Mouse (Mus musculus) heart, embryonic 15.5 days (tissue): ENCODE measurements at regions not wholly inside any gene's neighbourhood (a gene's known extent, or its start where the extent isn't known, plus 50 kb on each side); places are given as distances from the start of the nearest gene placed in this dataset.
"Not testable (repeated sequence)": the region's sequence is repeated elsewhere in the genome, so short reads cannot be mapped to it uniquely, and the experiment has no call there.

Source experiments
- ATAC-seq: fragments of 200-750 bp; cut with Nextera tagmentation; replicated peaks from 2 replicates; pipeline ENCODE4 v1.8.0; 2017; ENCODE audit warnings: low read depth, moderate TSS enrichment; ENCODE audit not compliant: insufficient number of reproducible peaks, insufficient read depth, low FRiP score
- H3K27ac ChIP-seq: fragments of 300-500 bp; sonication (generic); 2 replicates; pipeline ENCODE4 v1.5.1; 2015; ENCODE audit warnings: mild to moderate bottlenecking, inconsistent platforms
- H3K27me3 ChIP-seq: fragments of 300-500 bp; sonication (generic); 2 replicates; pipeline ENCODE4 v1.6.1; 2015; ENCODE audit warnings: inconsistent platforms
- H3K36me3 ChIP-seq: fragments of 300-500 bp; sonication (generic); 2 replicates; pipeline ENCODE4 v1.6.1; 2015; ENCODE audit warnings: mild to moderate bottlenecking, inconsistent platforms
- H3K4me1 ChIP-seq: fragments of 300-500 bp; sonication (generic); replicated peaks from 2 replicates; pipeline ENCODE4 v1.6.1; 2015; ENCODE audit warnings: inconsistent platforms
- H3K4me2 ChIP-seq: fragments of 300-500 bp; sonication (generic); 2 replicates; pipeline ENCODE4 v1.6.1; 2015; ENCODE audit warnings: inconsistent platforms, mild to moderate bottlenecking, moderate library complexity
- H3K4me3 ChIP-seq: fragments of 300-500 bp; sonication (generic); 2 replicates; pipeline ENCODE4 v1.5.1; 2015; ENCODE audit warnings: mild to moderate bottlenecking, inconsistent platforms
- H3K9ac ChIP-seq: fragments of 300-500 bp; sonication (generic); 2 replicates; pipeline ENCODE4 v1.6.1; 2015; ENCODE audit warnings: mild to moderate bottlenecking, inconsistent platforms
- H3K9me3 ChIP-seq: fragments of 300-500 bp; sonication (generic); replicated peaks from 2 replicates; pipeline ENCODE4 v1.6.1; 2016; ENCODE audit warnings: inconsistent platforms
- WGBS: fragments of 180-500 bp; shearing (Covaris S2); methylation state at CpG from one replicate; pipeline ENCODE4 v1.1.7; 2015; ENCODE audit warnings: mixed read lengths; 5-methylcytosine and 5-hydroxymethylcytosine counted together

- no peak; the same call in 1 of the 2 replicates for ATAC-seq
- H3K4me1 ChIP-seq: peaks cover 12% of the 10 kb centered on the region
- WGBS: 42% methylated on average over 11 of the region's 11 CpGs
- H3K9me3 ChIP-seq: no peaks in the 10 kb centered on the region
- no peaks in the 10 kb centered on the region for H3K36me3 ChIP-seq
- H3K9ac ChIP-seq: no peak overlapping the region
- H3K4me2 ChIP-seq: 0 out of 2 replicates have a peak overlapping the region, but pooled peaks have one; percentile 8
- no peak overlapping the region for H3K4me3 ChIP-seq
- no peaks in the 10 kb centered on the region for H3K27me3 ChIP-seq
- peak overlapping the region; percentile 70 for H3K27ac ChIP-seq
Observed at GRCm38 (mm10) chr16:63104938-63105714, 251.0 kb downstream of the Pros1 start.

- Histone ChIP-seq H3K9ac (no peak overlapping the region), H3K27ac (no peak overlapping the region), H3K4me2 (no peak overlapping the region), H3K4me3 (no peak overlapping the region), H3K27me3 (no peaks in the 10 kb centered on the region), H3K4me1 (no peaks in the 10 kb centered on the region), H3K9me3 (no peaks in the 10 kb centered on the region), H3K36me3 (no peaks in the 10 kb centered on the region)
- WGBS: 62% methylated on average over 2 of the region's 2 CpGs
- no peak for ATAC-seq
Observed at GRCm38 (mm10) chr16:63116456-63116855, 262.3 kb downstream of the Pros1 start.

GRCm38 (mm10) chr16:63118721-63119120 is 264.6 kb downstream of the Pros1 start:
- Histone ChIP-seq H3K27me3 (no peaks in the 10 kb centered on the region), H3K9me3 (no peaks in the 10 kb centered on the region), H3K4me3 (no peak overlapping the region), H3K36me3 (no peaks in the 10 kb centered on the region), H3K9ac (no peak overlapping the region), H3K27ac (no peak overlapping the region), H3K4me2 (no peak overlapping the region), H3K4me1 (no peaks in the 10 kb centered on the region)
- WGBS: 69% methylated on average over 7 of the region's 7 CpGs
- ATAC-seq: no peak

GRCm38 (mm10) chr16:63143851-63144250 is 289.7 kb downstream of the Pros1 start:
- H3K4me1 ChIP-seq: no peaks in the 10 kb centered on the region
- H3K4me2 ChIP-seq: no peak overlapping the region
- H3K27ac ChIP-seq: no peak overlapping the region
- 58% methylated on average over 3 of the region's 3 CpGs for WGBS
- H3K9ac ChIP-seq: no peak overlapping the region
- H3K36me3 ChIP-seq: no peaks in the 10 kb centered on the region
- ATAC-seq: no peak
- H3K9me3 ChIP-seq: no peaks in the 10 kb centered on the region
- H3K27me3 ChIP-seq: no peaks in the 10 kb centered on the region
- no peak overlapping the region for H3K4me3 ChIP-seq

GRCm38 (mm10) chr16:63155300-63155821 is 301.3 kb downstream of the Pros1 start:
- Histone ChIP-seq H3K27me3 (no peaks in the 10 kb centered on the region), H3K27ac (no peak overlapping the region), H3K36me3 (no peaks in the 10 kb centered on the region), H3K4me3 (no peak overlapping the region), H3K9ac (no peak overlapping the region), H3K4me2 (no peak overlapping the region), H3K4me1 (no peaks in the 10 kb centered on the region), H3K9me3 (no peaks in the 10 kb centered on the region)
- ATAC-seq: no peak
- 47% methylated on average over 2 of the region's 2 CpGs for WGBS

GRCm38 (mm10) chr16:63170101-63170500 is 316.0 kb downstream of the Pros1 start:
- Histone ChIP-seq H3K4me1 (no peaks in the 10 kb centered on the region), H3K4me2 (no peak overlapping the region), H3K9ac (no peak overlapping the region), H3K27me3 (no peaks in the 10 kb centered on the region), H3K4me3 (no peak overlapping the region), H3K36me3 (no peaks in the 10 kb centered on the region), H3K27ac (no peak overlapping the region), H3K9me3 (no peaks in the 10 kb centered on the region)
- 59% methylated on average over 6 of the region's 6 CpGs for WGBS
- ATAC-seq: no peak

- Histone ChIP-seq H3K9me3 (no peaks in the 10 kb centered on the region), H3K4me1 (no peaks in the 10 kb centered on the region), H3K4me2 (no peak overlapping the region), H3K36me3 (no peaks in the 10 kb centered on the region), H3K27me3 (no peaks in the 10 kb centered on the region), H3K4me3 (no peak overlapping the region), H3K9ac (no peak overlapping the region), H3K27ac (no peak overlapping the region)
- ATAC-seq: no peak
- WGBS: 67% methylated on average over 5 of the region's 5 CpGs
Observed at GRCm38 (mm10) chr16:63179228-63179627, 325.1 kb downstream of the Pros1 start.

GRCm38 (mm10) chr16:63191181-63191580 is 337.1 kb downstream of the Pros1 start:
- no peak for ATAC-seq
- Histone ChIP-seq H3K27me3 (no peaks in the 10 kb centered on the region), H3K36me3 (no peaks in the 10 kb centered on the region), H3K9me3 (no peaks in the 10 kb centered on the region), H3K4me2 (no peak overlapping the region), H3K9ac (no peak overlapping the region), H3K4me3 (no peak overlapping the region), H3K4me1 (no peaks in the 10 kb centered on the region), H3K27ac (no peak overlapping the region)
- 78% methylated on average over 6 of the region's 6 CpGs for WGBS

- no peak for ATAC-seq
- Histone ChIP-seq H3K4me3 (no peak overlapping the region), H3K36me3 (no peaks in the 10 kb centered on the region), H3K4me1 (no peaks in the 10 kb centered on the region), H3K27me3 (no peaks in the 10 kb centered on the region), H3K4me2 (no peak overlapping the region), H3K27ac (no peak overlapping the region), H3K9me3 (no peaks in the 10 kb centered on the region), H3K9ac (no peak overlapping the region)
- 79% methylated on average over 1 of the region's 1 CpGs for WGBS
Observed at GRCm38 (mm10) chr16:63191623-63192022, 337.5 kb downstream of the Pros1 start.

- no peaks in the 10 kb centered on the region for H3K4me1 ChIP-seq
- WGBS: 79% methylated on average over 2 of the region's 2 CpGs
- no peak overlapping the region for H3K4me3 ChIP-seq
- no peaks in the 10 kb centered on the region for H3K36me3 ChIP-seq
- H3K9ac ChIP-seq: no peak overlapping the region
- H3K27ac ChIP-seq: no peak overlapping the region
- H3K27me3 ChIP-seq: no peaks in the 10 kb centered on the region
- ATAC-seq: no peak
- no peaks in the 10 kb centered on the region for H3K9me3 ChIP-seq
- H3K4me2 ChIP-seq: no peak overlapping the region
Observed at GRCm38 (mm10) chr16:63194595-63194994, 340.5 kb downstream of the Pros1 start.

GRCm38 (mm10) chr16:63213471-63213870 is 359.4 kb downstream of the Pros1 start:
- not testable (repeated sequence) for H3K36me3 ChIP-seq, H3K4me1 ChIP-seq, H3K27me3 ChIP-seq, H3K9ac ChIP-seq, H3K4me2 ChIP-seq, ATAC-seq, H3K4me3 ChIP-seq, H3K27ac ChIP-seq, H3K9me3 ChIP-seq
- whole genome bisulfite sequencing: 100% methylated on average over 1 of the region's 1 CpGs
